Comparison of ENCODE assay signal across 9 mouse cellular contexts in the genomic region with DNA sequence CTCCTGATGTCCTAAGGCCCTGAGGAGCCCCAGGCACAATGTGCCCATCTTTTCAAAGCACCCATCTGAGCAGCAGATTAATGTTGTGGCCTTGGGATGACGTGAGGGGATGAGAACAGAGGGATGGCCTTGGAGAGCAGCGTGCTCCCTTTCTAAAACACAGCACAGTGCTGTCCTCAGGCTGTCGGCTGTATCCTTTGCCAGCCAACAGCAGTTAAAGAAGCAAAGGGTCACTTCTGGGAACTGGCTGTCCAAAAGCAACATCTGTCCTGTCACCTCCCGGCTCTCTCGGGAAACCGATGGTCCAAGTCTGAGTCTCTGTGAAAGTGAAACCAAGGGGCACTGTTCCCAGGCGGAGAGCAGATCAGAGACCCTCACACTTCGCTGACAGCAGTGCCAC. TPM values are rescaled to one million over a fixed set of nuclear protein-coding genes. Genes with fewer than 3 reads are reported as not detected.
DNase-seq lines count a peak whose midpoint lies in the region; ATAC-seq and TF ChIP-seq lines count a peak whose summit lies in the region.
"Had no signal": no experiment of that assay in that cellular context is flagged by ENCODE, and none has a peak within 500 bp of the region (broad histone marks: within the 10 kb centered on the region; RNA-seq: fewer than 3 reads in every experiment).

No protein-coding gene starts in this region.

- no peak for ATAC-seq in heart, embryonic 11.5 days (replicated peaks; ENCODE audit: insufficient number of reproducible peaks, low FRiP score, low TSS enrichment)
- no peak for ATAC-seq in megakaryocyte, adult 5-6 weeks (ENCODE audit: poor library complexity, severe bottlenecking)
- no peak for ATAC-seq in hindbrain, embryonic 13.5 days (ENCODE audit: low FRiP score)

- H3K4me3 ChIP-seq in heart, adult 2 months: no peak overlapping the region
- no peak overlapping the region for H3K4me3 ChIP-seq in heart, embryonic 11.5 days (ENCODE audit: low read depth, low read length)
- no peak overlapping the region for H3K4me3 ChIP-seq in hindbrain, embryonic 13.5 days
- H3K4me3 ChIP-seq: hindbrain, embryonic 15.5 days had no signal

- peaks cover 1% of the 10 kb centered on the region; the same call in 1 of the 2 replicates for H3K4me1 ChIP-seq in heart, adult 2 months (ENCODE audit: control insufficient read depth, insufficient read depth, low read length)
- H3K4me1 ChIP-seq in heart, embryonic 11.5 days (ENCODE audit: control insufficient read depth, insufficient read depth, low read length): no peaks in the 10 kb centered on the region
- no peaks in the 10 kb centered on the region for H3K4me1 ChIP-seq in hindbrain, embryonic 13.5 days (replicated peaks)
- H3K4me1 ChIP-seq: hindbrain, embryonic 15.5 days had no signal

- H3K9ac ChIP-seq in heart, adult 2 months (ENCODE audit: low read depth, low read length): no peak overlapping the region
- H3K9ac ChIP-seq in heart, embryonic 11.5 days (ENCODE audit: low read depth, low read length): no peak overlapping the region
- H3K9ac ChIP-seq in hindbrain, embryonic 13.5 days: no peak overlapping the region
- H3K9ac ChIP-seq: hindbrain, embryonic 15.5 days had no signal

- TF ChIP-seq CTCF in heart, adult 2 months (IDR thresholded peaks at IDR 0.05): no peak

- 48% methylated on average over 8 of the region's 8 CpGs for WGBS in heart, adult 2 months
- WGBS in heart, embryonic 11.5 days (ENCODE audit: insufficient replicate concordance): 69% methylated on average over 8 of the region's 8 CpGs
- 87% methylated on average over 8 of the region's 8 CpGs for WGBS in hindbrain, embryonic 13.5 days

- no peaks in the 10 kb centered on the region for H3K9me3 ChIP-seq in heart, embryonic 11.5 days (replicated peaks; ENCODE audit: control insufficient read depth, low read length)
- no peaks in the 10 kb centered on the region for H3K9me3 ChIP-seq in hindbrain, embryonic 13.5 days
- H3K9me3 ChIP-seq: hindbrain, embryonic 15.5 days had no signal

- H3K36me3 ChIP-seq in heart, adult 2 months (ENCODE audit: control insufficient read depth, insufficient read depth, low read length): no peaks in the 10 kb centered on the region
- H3K36me3 ChIP-seq in heart, embryonic 11.5 days (ENCODE audit: control insufficient read depth, insufficient read depth, low read length): no peaks in the 10 kb centered on the region
- no peaks in the 10 kb centered on the region for H3K36me3 ChIP-seq in hindbrain, embryonic 13.5 days
- H3K36me3 ChIP-seq: hindbrain, embryonic 15.5 days had no signal

- peak in 1 of 2 experiments; percentile 21 for DNase-seq in heart, adult 2 months
- peak; percentile 77 for DNase-seq in adrenal gland, adult 8-10 months
- DNase-seq in heart, postnatal 25 days (ENCODE audit: low spot score): peak; percentile 10
- peak; percentile 65 for DNase-seq in lung, postnatal 36 days
- DNase-seq in cerebellum, adult 8-10 months: no peak

- peak overlapping the region; percentile 31; the same call in 1 of the 2 replicates for H3K27ac ChIP-seq in heart, adult 2 months
- H3K27ac ChIP-seq in heart, embryonic 11.5 days (ENCODE audit: low read depth, low read length): no peak overlapping the region
- no peak overlapping the region for H3K27ac ChIP-seq in hindbrain, embryonic 13.5 days
- H3K27ac ChIP-seq: hindbrain, embryonic 15.5 days had no signal

- no peak overlapping the region for H3K4me2 ChIP-seq in heart, embryonic 11.5 days
- no peak overlapping the region for H3K4me2 ChIP-seq in hindbrain, embryonic 13.5 days
- H3K4me2 ChIP-seq: hindbrain, embryonic 15.5 days had no signal

- H3K27me3 ChIP-seq in heart, adult 2 months (ENCODE audit: control insufficient read depth, insufficient read depth, low read length): no peaks in the 10 kb centered on the region
- H3K27me3 ChIP-seq in heart, embryonic 11.5 days (ENCODE audit: control insufficient read depth, insufficient read depth, low read length): no peaks in the 10 kb centered on the region
- no peaks in the 10 kb centered on the region for H3K27me3 ChIP-seq in hindbrain, embryonic 13.5 days
- H3K27me3 ChIP-seq: hindbrain, embryonic 15.5 days had no signal

- TF ChIP-seq POLR2A in heart, adult 2 months (IDR thresholded peaks at IDR 0.05; ENCODE audit: insufficient read depth, low read depth, low read length): no peak

- H3K79me2 ChIP-seq in heart, adult 2 months (replicated peaks; ENCODE audit: control insufficient read depth, insufficient read depth, low read length): no peaks in the 10 kb centered on the region

- intact Hi-C loops in heart, adult 2 months (cut with DNase I): no loop called here
- intact Hi-C loops in heart, postnatal 25 days (cut with DNase I): no loop called here

- no peak for TF ChIP-seq EP300 in heart, adult 2 months (IDR thresholded peaks at IDR 0.05; ENCODE audit: insufficient read depth, low read depth, low read length)

RNA-seq across cellular contexts. Expression of a gene that starts 20.0 kb away (rescaled TPM):
- total RNA-seq in heart, adult 2 months (2021): 10 to 100 TPM; 46.9 to 48.1 TPM
- polyA plus RNA-seq in heart, adult 2 months (2012; rRNA removed): 30.5 and 52.4 TPM in 2 replicates
- polyA plus RNA-seq in heart, embryonic 11.5 days (2014; fragmentation: Nextera tagmentation; extraction: Ambion mirVana): 30.3 and 35.7 TPM in 2 replicates
- 100 to 1,000 TPM in 2 of 4 experiments, 10 to 100 TPM in 2; 50.5 to 118 (median 83.2) TPM for total RNA-seq in adrenal gland, adult 8-10 months (2022)
- 10 to 100 TPM; 40.7 to 45.0 TPM for total RNA-seq in heart, postnatal 25 days (2021)
- 0.43 and 0.91 TPM in 2 replicates for total RNA-seq in megakaryocyte, adult 5-6 weeks (2015)
- total RNA-seq in megakaryocyte, adult 5-6 weeks (2017): 0.15 and 0.85 TPM in 2 replicates
- 36.5 and 39.1 TPM in 2 replicates for polyA plus RNA-seq in hindbrain, embryonic 13.5 days (2015; fragmentation: Nextera tagmentation; extraction: Ambion mirVana)

Comparison
In these comparisons a context has a peak if more than half of its experiments do, and no peak if none do; other contexts are left out.
1. RNA of a gene that starts 20.0 kb away (total RNA-seq): 50.5 to 118 TPM in adrenal gland, adult 8-10 months, 46.9 to 48.1 TPM in heart, adult 2 months and 40.7 to 45.0 TPM in heart, postnatal 25 days; 0.15 to 0.91 TPM in megakaryocyte, adult 5-6 weeks; every median in the first group is over 10 times any median in the second.